Mouse (Mus musculus): Measurements from ENCODE around the gene Armc8.

DNA sequence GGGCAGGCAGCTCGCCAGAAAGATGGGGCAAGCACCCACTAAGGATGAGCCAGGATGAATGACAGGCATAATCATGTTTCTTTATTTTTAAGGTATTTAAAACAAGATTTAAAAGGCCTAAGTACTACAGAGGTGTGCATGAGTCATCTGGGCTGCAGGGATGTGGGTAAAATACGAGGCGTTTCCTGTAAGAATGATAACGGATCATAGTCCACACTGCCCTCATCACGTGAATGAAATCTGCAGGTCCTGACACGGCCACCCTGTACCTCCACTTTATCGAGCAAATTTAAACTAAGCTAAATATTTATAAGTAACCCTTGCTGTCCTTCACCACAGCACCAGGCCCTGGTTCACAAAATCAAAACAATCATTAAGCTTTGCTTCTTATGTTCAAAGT is 62.8 kb downstream of the Armc8 start:
- TF ChIP-seq POLR2A (IDR thresholded peaks at IDR 0.05; ENCODE audit: borderline replicate concordance, insufficient read depth, low read length) (no peak), CTCF (IDR thresholded peaks at IDR 0.05; ENCODE audit: borderline replicate concordance, insufficient read depth, low read depth, low read length) (no peak)
